Mouse (Mus musculus): Measurements from ENCODE around the gene Cox4i1. TPM values are rescaled to one million over a fixed set of nuclear protein-coding genes. Genes with fewer than 3 reads are reported as not detected.

Cox4i1 gene
- total and polyA plus RNA-seq, 2 experiments: 706 to 1,059 TPM

DNA sequence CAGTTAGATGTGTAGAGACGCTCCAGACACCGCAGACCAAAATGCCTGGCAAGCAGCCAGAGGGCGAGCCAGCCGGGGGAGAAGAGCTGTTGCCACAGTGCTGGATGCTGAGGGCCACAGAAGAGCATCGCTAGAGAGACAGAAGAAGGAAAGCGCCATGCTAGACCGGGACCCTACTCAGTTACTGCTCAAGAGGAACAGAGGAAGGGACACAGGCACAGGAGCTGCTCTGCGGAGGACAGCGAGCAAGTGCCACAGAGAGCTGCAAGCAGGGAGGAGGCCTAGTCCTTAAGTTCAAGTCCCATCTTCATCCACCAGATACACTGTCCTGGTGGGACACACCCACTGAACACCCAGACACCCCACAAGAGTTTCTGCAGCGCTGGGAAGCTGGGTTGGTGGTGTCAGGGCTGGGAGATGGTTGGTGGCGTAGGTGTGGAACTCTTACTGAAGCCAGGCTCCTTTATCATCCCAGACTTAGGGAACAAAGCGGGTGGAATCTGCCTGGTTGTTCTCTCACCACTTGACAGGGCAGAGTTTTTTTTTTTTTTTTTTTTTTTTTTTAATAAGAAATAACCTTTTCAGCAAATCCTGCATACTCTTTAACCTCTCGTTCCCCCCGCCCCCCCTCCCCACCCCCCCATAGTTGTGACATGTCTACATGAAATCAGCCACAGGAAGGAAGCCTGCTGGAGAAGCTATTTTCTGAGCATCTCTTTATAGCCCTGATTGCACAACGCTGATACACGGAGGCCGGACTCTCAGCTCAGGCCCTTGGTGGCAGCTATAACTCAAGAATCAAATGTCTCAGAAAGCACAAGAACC is 29.3 kb downstream of the Cox4i1 start:
- Histone ChIP-seq H3K27me3 (ENCODE audit: control insufficient read depth, insufficient read depth, low read length) (no peaks in the 10 kb centered on the region), H3K9ac (ENCODE audit: low read depth, low read length) (no peak overlapping the region), H3K36me3 (ENCODE audit: control insufficient read depth, insufficient read depth, low read length) (no peaks in the 10 kb centered on the region), H3K4me1 (ENCODE audit: control insufficient read depth, insufficient read depth, low read length) (peaks cover 8% of the 10 kb centered on the region), H3K79me2 (ENCODE audit: control insufficient read depth, insufficient read depth, low read length) (no peaks in the 10 kb centered on the region), H3K4me3 (ENCODE audit: insufficient read depth, low read depth, low read length) (no peak overlapping the region), H3K27ac (replicated peaks; ENCODE audit: insufficient read depth, low read depth, low read length) (no peak overlapping the region)
- no peak for TF ChIP-seq POLR2A (IDR thresholded peaks at IDR 0.05; ENCODE audit: extremely low read depth, insufficient read depth, low read length)
- TF ChIP-seq CTCF (IDR thresholded peaks at IDR 0.05; ENCODE audit: low read depth, low read length): no peak
- DNase-seq (ENCODE audit: extremely low read depth, low read depth, low spot score): no peak
- 70% methylated on average over 17 of the region's 17 CpGs for WGBS

DNA sequence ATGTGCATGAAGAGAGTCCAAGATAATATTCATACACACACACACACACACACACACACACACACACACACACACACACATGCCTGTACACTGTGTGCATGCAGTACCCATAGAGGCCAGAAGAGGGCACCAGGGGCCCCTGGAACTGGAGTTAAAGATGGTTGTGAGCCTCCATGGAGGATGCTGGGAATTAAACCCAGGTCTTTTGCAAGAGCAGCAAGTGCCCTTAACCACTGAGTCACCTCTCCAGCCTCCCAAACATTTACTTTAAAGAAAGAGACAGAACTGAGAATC is 29.9 kb downstream of the Cox4i1 start:
- Histone ChIP-seq H3K4me1 (ENCODE audit: control insufficient read depth, insufficient read depth, low read length) (peaks cover 8% of the 10 kb centered on the region), H3K27me3 (ENCODE audit: control insufficient read depth, insufficient read depth, low read length) (no peaks in the 10 kb centered on the region), H3K36me3 (ENCODE audit: control insufficient read depth, insufficient read depth, low read length) (no peaks in the 10 kb centered on the region), H3K79me2 (ENCODE audit: control insufficient read depth, insufficient read depth, low read length) (no peaks in the 10 kb centered on the region), H3K9ac (ENCODE audit: low read depth, low read length) (no peak overlapping the region), H3K27ac (replicated peaks; ENCODE audit: insufficient read depth, low read depth, low read length) (no peak overlapping the region), H3K4me3 (ENCODE audit: insufficient read depth, low read depth, low read length) (no peak overlapping the region)
- no peak for DNase-seq (ENCODE audit: extremely low read depth, low read depth, low spot score)
- TF ChIP-seq POLR2A (IDR thresholded peaks at IDR 0.05; ENCODE audit: extremely low read depth, insufficient read depth, low read length): no peak
- TF ChIP-seq CTCF (IDR thresholded peaks at IDR 0.05; ENCODE audit: low read depth, low read length): peak; percentile 42; the same call in 1 of the 2 replicates

DNA sequence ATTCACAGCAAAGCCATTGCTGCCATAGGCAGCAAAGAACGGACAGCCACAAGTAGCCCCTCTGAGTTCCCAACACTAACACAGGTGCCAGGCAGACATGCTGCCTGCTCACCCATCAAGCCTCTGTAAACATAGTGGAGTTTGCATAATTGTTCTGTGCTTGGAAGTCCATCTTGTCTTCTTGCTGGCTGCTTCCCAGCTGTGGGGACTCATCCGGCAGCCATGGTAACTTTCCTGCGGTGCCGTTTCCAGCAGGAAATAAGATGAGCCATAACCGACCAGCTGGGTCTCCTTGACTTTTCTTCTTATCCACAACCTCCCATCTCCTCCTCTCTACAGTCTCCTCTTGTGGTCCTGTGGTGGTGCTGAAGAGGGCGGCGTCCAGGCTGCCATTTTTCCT is 30.4 kb downstream of the Cox4i1 start:
- no peak for TF ChIP-seq CTCF (IDR thresholded peaks at IDR 0.05; ENCODE audit: low read depth, low read length)
- no peak for TF ChIP-seq POLR2A (IDR thresholded peaks at IDR 0.05; ENCODE audit: extremely low read depth, insufficient read depth, low read length)
- no peak overlapping the region for H3K4me3 ChIP-seq (ENCODE audit: insufficient read depth, low read depth, low read length)
- no peak overlapping the region for H3K9ac ChIP-seq (ENCODE audit: low read depth, low read length)
- no peaks in the 10 kb centered on the region for H3K27me3 ChIP-seq (ENCODE audit: control insufficient read depth, insufficient read depth, low read length)
- peak overlapping the region; percentile 39 for H3K27ac ChIP-seq (replicated peaks; ENCODE audit: insufficient read depth, low read depth, low read length)
- H3K36me3 ChIP-seq (ENCODE audit: control insufficient read depth, insufficient read depth, low read length): no peaks in the 10 kb centered on the region
- WGBS: 77% methylated on average over 7 of the region's 7 CpGs
- H3K4me1 ChIP-seq (ENCODE audit: control insufficient read depth, insufficient read depth, low read length): peaks cover 8% of the 10 kb centered on the region
- no peak for DNase-seq (ENCODE audit: extremely low read depth, low read depth, low spot score)
- no peaks in the 10 kb centered on the region for H3K79me2 ChIP-seq (ENCODE audit: control insufficient read depth, insufficient read depth, low read length)

DNA sequence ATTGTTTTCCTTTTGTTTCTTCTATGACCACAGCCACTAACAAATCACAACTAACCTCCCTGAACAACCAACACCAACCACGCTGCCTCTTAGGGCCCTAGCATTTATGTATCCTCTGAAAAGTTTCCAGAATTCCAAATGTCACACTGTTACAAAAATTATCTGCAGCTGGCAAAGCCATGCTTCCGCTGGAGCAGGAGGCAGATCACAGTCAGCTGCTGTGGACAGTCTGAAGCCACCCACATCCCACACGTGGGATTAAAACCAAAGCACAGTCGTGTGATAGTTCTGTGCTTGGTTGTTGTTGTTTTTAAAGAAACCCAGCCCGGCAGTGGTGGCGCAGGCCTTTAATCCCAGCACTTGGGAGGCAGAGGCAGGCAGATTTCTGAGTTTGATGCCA is 31.1 kb downstream of the Cox4i1 start:
- Histone ChIP-seq H3K79me2 (ENCODE audit: control insufficient read depth, insufficient read depth, low read length) (no peaks in the 10 kb centered on the region), H3K9ac (ENCODE audit: low read depth, low read length) (no peak overlapping the region), H3K27ac (replicated peaks; ENCODE audit: insufficient read depth, low read depth, low read length) (no peak overlapping the region; the same call in 1 of the 2 replicates), H3K4me1 (ENCODE audit: control insufficient read depth, insufficient read depth, low read length) (peaks cover 6% of the 10 kb centered on the region), H3K36me3 (ENCODE audit: control insufficient read depth, insufficient read depth, low read length) (no peaks in the 10 kb centered on the region), H3K4me3 (ENCODE audit: insufficient read depth, low read depth, low read length) (no peak overlapping the region), H3K27me3 (ENCODE audit: control insufficient read depth, insufficient read depth, low read length) (no peaks in the 10 kb centered on the region)
- TF ChIP-seq CTCF (IDR thresholded peaks at IDR 0.05; ENCODE audit: low read depth, low read length) (no peak), POLR2A (IDR thresholded peaks at IDR 0.05; ENCODE audit: extremely low read depth, insufficient read depth, low read length) (no peak)
- WGBS: 70% methylated on average over 6 of the region's 6 CpGs
- DNase-seq (ENCODE audit: extremely low read depth, low read depth, low spot score): no peak

DNA sequence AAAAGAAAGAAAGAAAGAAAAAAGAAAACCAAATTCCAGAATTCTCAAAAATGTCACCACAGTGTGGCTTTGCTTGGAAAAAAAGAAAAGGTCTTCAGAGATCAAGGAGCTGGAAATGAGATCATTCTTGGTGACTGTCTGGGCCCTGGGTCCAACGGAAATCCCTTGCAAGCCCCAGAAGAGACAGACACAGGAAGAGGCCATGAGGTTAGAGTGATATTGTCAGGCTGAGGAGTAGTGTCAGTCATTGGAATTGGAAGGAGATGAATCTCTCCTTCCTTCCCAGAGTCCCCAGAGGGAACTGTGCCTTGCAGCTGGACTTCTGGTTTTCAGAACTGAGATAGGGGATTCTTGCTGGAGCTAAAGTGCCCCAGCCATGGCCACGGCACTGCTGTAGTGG is 31.5 kb downstream of the Cox4i1 start:
- Histone ChIP-seq H3K4me1 (ENCODE audit: control insufficient read depth, insufficient read depth, low read length) (peaks cover 4% of the 10 kb centered on the region), H3K9ac (ENCODE audit: low read depth, low read length) (no peak overlapping the region), H3K79me2 (ENCODE audit: control insufficient read depth, insufficient read depth, low read length) (no peaks in the 10 kb centered on the region), H3K27ac (replicated peaks; ENCODE audit: insufficient read depth, low read depth, low read length) (peak overlapping the region; percentile 73), H3K4me3 (ENCODE audit: insufficient read depth, low read depth, low read length) (no peak overlapping the region), H3K27me3 (ENCODE audit: control insufficient read depth, insufficient read depth, low read length) (no peaks in the 10 kb centered on the region), H3K36me3 (ENCODE audit: control insufficient read depth, insufficient read depth, low read length) (no peaks in the 10 kb centered on the region)
- no peak for TF ChIP-seq CTCF (IDR thresholded peaks at IDR 0.05; ENCODE audit: low read depth, low read length)
- TF ChIP-seq POLR2A (IDR thresholded peaks at IDR 0.05; ENCODE audit: extremely low read depth, insufficient read depth, low read length): no peak
- peak; percentile 19 for DNase-seq (ENCODE audit: extremely low read depth, low read depth, low spot score)
- WGBS: 72% methylated on average over 2 of the region's 2 CpGs

DNA sequence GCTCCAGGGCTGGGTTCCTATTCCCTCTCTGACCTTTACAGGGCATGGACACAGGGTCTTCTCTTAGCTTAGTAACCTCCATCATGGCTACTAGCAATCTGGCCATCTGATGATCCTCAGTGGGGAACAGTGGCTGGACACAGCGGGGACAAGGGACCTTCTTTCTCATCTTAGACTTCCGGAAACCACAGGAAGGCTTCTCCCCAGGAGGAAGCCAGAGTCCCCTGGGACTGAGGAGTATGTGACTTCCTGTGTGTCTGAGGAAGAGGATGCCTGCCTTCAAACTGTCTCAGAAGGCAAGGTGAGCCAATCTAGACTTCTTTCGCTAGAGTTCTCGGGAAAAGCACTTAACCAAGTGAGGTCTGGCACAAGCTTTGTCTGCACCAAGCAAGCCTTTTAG is 32.0 kb downstream of the Cox4i1 start:
- H3K36me3 ChIP-seq (ENCODE audit: control insufficient read depth, insufficient read depth, low read length): no peaks in the 10 kb centered on the region
- TF ChIP-seq POLR2A (IDR thresholded peaks at IDR 0.05; ENCODE audit: extremely low read depth, insufficient read depth, low read length) (no peak), CTCF (IDR thresholded peaks at IDR 0.05; ENCODE audit: low read depth, low read length) (no peak)
- H3K79me2 ChIP-seq (ENCODE audit: control insufficient read depth, insufficient read depth, low read length): no peaks in the 10 kb centered on the region
- H3K9ac ChIP-seq (ENCODE audit: low read depth, low read length): no peak overlapping the region
- no peaks in the 10 kb centered on the region for H3K27me3 ChIP-seq (ENCODE audit: control insufficient read depth, insufficient read depth, low read length)
- H3K4me3 ChIP-seq (ENCODE audit: insufficient read depth, low read depth, low read length): no peak overlapping the region
- WGBS: 71% methylated on average over 4 of the region's 4 CpGs
- H3K27ac ChIP-seq (replicated peaks; ENCODE audit: insufficient read depth, low read depth, low read length): peak overlapping the region; percentile 73
- H3K4me1 ChIP-seq (ENCODE audit: control insufficient read depth, insufficient read depth, low read length): peaks cover 4% of the 10 kb centered on the region
- no peak for DNase-seq (ENCODE audit: extremely low read depth, low read depth, low spot score)
